Mouse (Mus musculus) CH12.LX (cell line): Measurements from ENCODE around the gene Rgs3. TPM values are rescaled to one million over a fixed set of nuclear protein-coding genes. Genes with fewer than 3 reads are reported as not detected.
A peak's percentile ranks its signal among the peaks of the same experiment; 100 is the strongest.

Experiments used
- DNase-seq: peaks from one replicate; pipeline ENCODE4 v3.0.0-alpha.2; 2013; ENCODE audit errors: extremely low read depth
- H3K27ac ChIP-seq: 2 replicates; pipeline ENCODE4 v1.5.1; 2012; ENCODE audit warnings: low read depth, mild to moderate bottlenecking, control low read depth, moderate library complexity; ENCODE audit not compliant: insufficient read depth
- H3K27me3 ChIP-seq: replicated peaks from 2 replicates; pipeline ENCODE3; 2012; ENCODE audit warnings: inconsistent platforms
- H3K36me3 ChIP-seq, 2 experiments: replicated peaks in 1 of 2; 2 replicates each; pipeline versions ENCODE3 to v1.6.1; 2012; ENCODE audit warnings: inconsistent platforms in 1 of 2, low read length in 1 of 2, mild to moderate bottlenecking in 1 of 2, mixed read lengths in 1 of 2, moderate library complexity in 1 of 2; ENCODE audit not compliant: control insufficient read depth in 1 of 2, insufficient read depth in 1 of 2
- H3K4me1 ChIP-seq, 2 experiments: 2 replicates each; pipeline ENCODE4 v1.6.1; 2012; ENCODE audit warnings: inconsistent platforms in 1 of 2, moderate library complexity in 1 of 2; ENCODE audit not compliant: insufficient read depth in 2 of 2, control insufficient read depth in 1 of 2
- H3K4me2 ChIP-seq: 2 replicates; pipeline ENCODE4 v1.6.1; 2012; ENCODE audit warnings: low read depth, mild to moderate bottlenecking, control low read depth; ENCODE audit not compliant: poor library complexity, insufficient read depth, severe bottlenecking
- H3K4me3 ChIP-seq, 3 experiments: fragments of 150-350 bp in 1 of 3; sonication (generic) in 1 of 3; replicated peaks in 1 of 3; 2 replicates each; pipeline versions ENCODE3 to v1.5.1; 2011 to 2012; ENCODE audit warnings: low read depth in 2 of 3, low read length in 2 of 3, mild to moderate bottlenecking in 2 of 3, moderate library complexity in 2 of 3, control low read depth in 1 of 3, improper control_type of control experiment in 1 of 3, inconsistent platforms in 1 of 3, mixed read lengths in 1 of 3; ENCODE audit not compliant: poor library complexity in 1 of 3
- H3K79me2 ChIP-seq: replicated peaks from 2 replicates; pipeline ENCODE4 v1.6.1; 2012; ENCODE audit warnings: mild to moderate bottlenecking, moderate library complexity; ENCODE audit not compliant: control insufficient read depth, poor library complexity, insufficient read depth, severe bottlenecking; ENCODE audit errors: extremely low read depth
- H3K9ac ChIP-seq: 2 replicates; pipeline ENCODE4 v1.6.1; 2012; ENCODE audit warnings: low read depth, mild to moderate bottlenecking, control low read depth, moderate library complexity; ENCODE audit not compliant: insufficient read depth
- H3K9me3 ChIP-seq: replicated peaks from 2 replicates; pipeline ENCODE3; 2012; ENCODE audit warnings: low read length, inconsistent platforms, mixed read lengths
- BHLHE40 ChIP-seq: IDR thresholded peaks from 2 replicates; pipeline ENCODE4 v1.6.1; 2011; ENCODE audit warnings: mild to moderate bottlenecking, low read depth, low read length, improper control_type of control experiment
- CTCF ChIP-seq, 2 experiments: IDR thresholded peaks in 1 of 2; conservative IDR thresholded peaks in 1 of 2; 2 replicates each; pipeline ENCODE4 v1.5.1; 2011 to 2012; ENCODE audit warnings: low read depth in 2 of 2, low read length in 2 of 2, improper control_type of control experiment in 1 of 2, inconsistent platforms in 1 of 2, mild to moderate bottlenecking in 1 of 2, moderate library complexity in 1 of 2
- E2F4 ChIP-seq: IDR thresholded peaks from 2 replicates; pipeline ENCODE4 v1.6.1; 2011; ENCODE audit warnings: low read depth, low read length, improper control_type of control experiment; ENCODE audit not compliant: insufficient replicate concordance
- ELF1 ChIP-seq: IDR thresholded peaks from 2 replicates; pipeline ENCODE4 v1.6.1; 2014; ENCODE audit warnings: low read depth, mild to moderate bottlenecking, inconsistent platforms, low read length, improper control_type of control experiment
- GABPA ChIP-seq: IDR thresholded peaks from 2 replicates; pipeline ENCODE4 v1.6.1; 2012; ENCODE audit warnings: low read depth, low read length, improper control_type of control experiment, inconsistent platforms; ENCODE audit not compliant: insufficient replicate concordance
- IRF4 ChIP-seq: IDR thresholded peaks from 2 replicates; pipeline ENCODE4 v1.6.1; 2014; ENCODE audit warnings: low read depth, mild to moderate bottlenecking, inconsistent platforms, low read length, improper control_type of control experiment
- JUND ChIP-seq: conservative IDR thresholded peaks from 2 replicates; pipeline ENCODE4 v1.6.1; 2011; ENCODE audit warnings: low read depth, low read length, improper control_type of control experiment
- NELFE ChIP-seq: IDR thresholded peaks from 2 replicates; pipeline ENCODE4 v1.6.1; 2011; ENCODE audit warnings: low read depth, low read length, improper control_type of control experiment
- PAX5 ChIP-seq: IDR thresholded peaks from 2 replicates; pipeline ENCODE4 v1.6.1; 2012; ENCODE audit warnings: low read length, inconsistent platforms, mixed read lengths
- SMC3 ChIP-seq: IDR thresholded peaks from 2 replicates; pipeline ENCODE4 v1.6.1; 2011; ENCODE audit warnings: low read depth, low read length, improper control_type of control experiment
- TCF12 ChIP-seq: IDR thresholded peaks from 2 replicates; pipeline ENCODE4 v1.6.1; 2014; ENCODE audit warnings: low read depth, mild to moderate bottlenecking, inconsistent platforms, low read length, improper control_type of control experiment
- USF2 ChIP-seq: conservative IDR thresholded peaks from 2 replicates; pipeline ENCODE4 v1.6.1; 2011; ENCODE audit warnings: low read depth, low read length, improper control_type of control experiment
- ZC3H11A ChIP-seq: IDR thresholded peaks from 2 replicates; pipeline ENCODE4 v1.6.1; 2012; ENCODE audit warnings: low read depth, mild to moderate bottlenecking, inconsistent platforms, low read length, improper control_type of control experiment
- dilution Hi-C: fragments of 300-500 bp; cut with MboI; formaldehyde crosslinking; loops from 2 replicates; pipeline ENCODE4 v1.14.3; 2020; ENCODE audit warnings: low sequenced_read_pairs; ENCODE audit not compliant: extremely low pct_unique_long_range_greater_than_20kb, extremely low pct_ligation_motif_present
- in situ Hi-C: fragments of 300-500 bp; cut with MboI; formaldehyde crosslinking; loops from 3 replicates; pipeline ENCODE4 v1.14.3; 2019; ENCODE audit warnings: low sequenced_read_pairs, low pct_ligation_motif_present, low pct_unique_long_range_greater_than_20kb, mixed read lengths
- polyA plus RNA-seq: library from polyadenylated mRNA; unstranded; fragments of >175 nt; gene quantifications from 2 replicates; pipeline ENCODE4 v1.2.1, GENCODE M21; 2012; ENCODE audit warnings: low read depth; ENCODE audit not compliant: insufficient read length
- total RNA-seq, 2 experiments: library from RNA; depleted of rRNA; stranded (reverse); fragments of 300-350 nt in 1 of 2; fragments of >200 nt in 1 of 2; gene quantifications; 2 replicates each; pipeline ENCODE4 v1.2.3; 2012 to 2014

Gene Rgs3
- total and polyA plus RNA-seq, 3 experiments = 3.3 to 6.0 (median 3.5) TPM

DNA sequence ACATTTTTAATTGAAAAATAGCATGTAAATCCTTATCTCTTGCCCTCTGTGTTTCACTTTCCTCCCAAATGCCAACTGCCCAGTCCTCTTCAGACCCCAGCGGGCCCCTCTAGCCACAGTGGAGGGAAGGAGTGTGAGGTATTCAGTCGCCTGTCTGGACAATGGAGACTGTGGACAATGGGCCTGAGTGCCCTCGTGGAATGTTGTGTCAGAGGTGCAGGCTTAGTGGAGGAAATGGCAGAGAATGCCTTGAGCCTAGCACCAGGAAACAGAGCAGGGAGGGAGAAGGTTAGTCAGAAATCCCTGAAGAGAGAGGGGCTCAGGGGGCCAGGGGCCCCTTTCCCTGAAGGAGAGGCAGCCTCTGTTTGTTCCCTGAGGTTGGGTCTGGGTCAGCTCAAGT is 182.0 kb downstream of the Rgs3 start:
- Histone ChIP-seq H3K4me1 (peaks cover 35 to 55% of the 10 kb centered on the region in 2 experiments), H3K36me3 (no peaks in the 10 kb centered on the region), H3K27ac (no peak overlapping the region), H3K4me2 (no peak overlapping the region), H3K9me3 (no peaks in the 10 kb centered on the region), H3K27me3 (peaks cover 7% of the 10 kb centered on the region), H3K9ac (no peak overlapping the region), H3K79me2 (no peaks in the 10 kb centered on the region), H3K4me3 (no peak overlapping the region)
- TF ChIP-seq SMC3 = no peak
- TF ChIP-seq NELFE = no peak
- no peak for TF ChIP-seq ELF1
- no peak for TF ChIP-seq ZC3H11A
- no peak for TF ChIP-seq USF2
- no peak for TF ChIP-seq CTCF (conservative IDR thresholded peaks at IDR 0.05 in 1 of 2, IDR thresholded peaks at IDR 0.05 in 1 of 2; ENCODE audit: low read depth in 2 of 2, low read length in 2 of 2)
- no peak for TF ChIP-seq JUND
- no peak for TF ChIP-seq GABPA
- no peak for TF ChIP-seq PAX5
- no peak for TF ChIP-seq E2F4
- TF ChIP-seq IRF4 = no peak
- no peak for DNase-seq
- dilution Hi-C loops (no loop called here), in situ Hi-C loops (loop anchor here (5.0 kb wide), 1 partner anchor 34 kb away; no protein-coding TSS in a partner anchor)

DNA sequence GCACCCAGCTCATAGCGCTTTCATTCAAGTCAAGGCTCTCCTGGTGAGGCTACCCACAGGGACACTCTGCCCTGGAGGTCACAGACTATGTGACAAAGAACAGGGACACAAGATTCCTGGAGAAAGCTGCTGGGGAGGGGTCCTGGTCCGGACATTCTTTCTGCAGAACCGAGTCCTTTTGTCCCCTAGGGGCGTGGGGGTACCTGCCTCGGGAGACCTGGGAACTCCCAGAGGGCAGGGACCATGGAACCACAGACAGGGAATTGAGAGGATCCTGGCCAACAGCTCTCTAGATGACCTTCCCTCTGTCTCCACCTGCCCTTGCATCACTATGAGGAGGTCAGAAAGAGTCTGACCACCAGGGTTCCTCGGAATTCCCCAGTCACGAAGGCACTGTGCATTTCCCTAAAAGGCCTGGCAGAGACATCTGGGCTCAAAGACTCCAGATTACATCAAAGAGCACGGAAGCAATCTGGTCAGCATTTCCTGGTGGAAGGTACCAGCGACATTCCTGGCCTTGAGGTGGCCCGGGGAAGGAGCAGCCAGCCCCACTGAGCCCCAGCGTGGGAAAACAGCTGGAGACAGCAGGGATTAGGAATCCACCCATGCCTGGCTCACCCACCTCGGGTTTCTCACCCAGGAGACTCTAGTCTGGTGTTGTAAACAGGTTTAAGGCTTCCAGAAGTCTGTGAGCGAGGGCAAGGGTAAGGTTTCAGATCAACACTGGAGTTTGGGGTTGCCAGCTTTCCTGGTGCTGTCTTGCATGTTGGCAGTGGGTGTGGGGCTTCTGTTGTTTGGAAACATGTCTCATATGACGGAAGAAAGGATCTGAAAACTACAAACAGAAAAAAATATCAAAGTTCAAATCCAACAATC is 183.5 kb downstream of the Rgs3 start:
- H3K9me3 ChIP-seq = no peaks in the 10 kb centered on the region
- no peaks in the 10 kb centered on the region for H3K36me3 ChIP-seq
- H3K4me3 ChIP-seq = no peak overlapping the region
- no peak overlapping the region for H3K4me2 ChIP-seq
- dilution Hi-C loops (no loop called here), in situ Hi-C loops (loop anchor here (5.0 kb wide), 1 partner anchor 36 kb away; no protein-coding TSS in a partner anchor)
- no peak for TF ChIP-seq ZC3H11A
- 0 out of 2 replicates have a peak, but pooled peaks have one; percentile 5 for TF ChIP-seq TCF12
- DNase-seq = no peak
- H3K4me1 ChIP-seq = peaks cover 29 to 40% of the 10 kb centered on the region in 2 experiments
- H3K9ac ChIP-seq = no peak overlapping the region
- H3K79me2 ChIP-seq = no peaks in the 10 kb centered on the region
- H3K27ac ChIP-seq = no peak overlapping the region
- peaks cover 7% of the 10 kb centered on the region for H3K27me3 ChIP-seq

GRCm38 (mm10) chr4:62744534-62744956 is 184.9 kb downstream of the Rgs3 start:
- H3K79me2 ChIP-seq = no peaks in the 10 kb centered on the region
- no peak for DNase-seq
- peaks cover 20 to 28% of the 10 kb centered on the region in 2 experiments for H3K4me1 ChIP-seq
- H3K4me3 ChIP-seq = no peak overlapping the region
- TF ChIP-seq BHLHE40 (no peak), E2F4 (no peak)
- no peak overlapping the region for H3K27ac ChIP-seq
- H3K9me3 ChIP-seq = no peaks in the 10 kb centered on the region
- no peak overlapping the region for H3K4me2 ChIP-seq
- dilution Hi-C loops = no loop called here
- in situ Hi-C loops = loop anchor here (5.0 kb wide), 1 partner anchor 37 kb away; no protein-coding TSS in a partner anchor
- H3K9ac ChIP-seq = no peak overlapping the region
- no peaks in the 10 kb centered on the region for H3K36me3 ChIP-seq
- peaks cover 7% of the 10 kb centered on the region for H3K27me3 ChIP-seq
